Mouse (Mus musculus) mouse trophoblast stem cell (cell line): ENCODE results near the gene Slc9a5.

Experiments
- in situ Hi-C, 2 experiments: fragments of 300-500 bp; cut with MseI, MboI; formaldehyde crosslinking; loops; 2 replicates in 1 of 2; 3 replicates in 1 of 2; pipeline ENCODE4 v1.15.1; 2025

Gene Slc9a5

DNA sequence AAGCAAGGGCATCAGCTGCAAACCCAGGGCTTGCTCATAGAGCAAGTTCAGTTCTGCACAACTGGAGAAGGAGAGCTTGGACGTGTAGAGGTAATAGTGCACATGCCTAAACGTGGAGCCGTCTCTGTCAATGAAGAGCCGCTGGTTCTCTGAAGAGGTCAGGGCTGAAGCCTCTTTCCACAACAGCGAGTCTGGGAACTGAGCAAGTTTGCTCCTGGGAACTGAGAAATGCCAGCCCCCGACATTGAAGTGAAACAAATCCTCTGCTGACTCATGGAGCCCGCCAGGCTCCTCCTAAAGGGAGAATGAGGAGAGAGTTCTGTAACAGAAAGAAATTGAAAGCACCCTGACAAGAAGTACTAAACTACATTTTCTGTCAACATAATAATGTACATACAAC is 59.7 kb downstream of the Slc9a5 start:
- in situ Hi-C loops = no loop called here

DNA sequence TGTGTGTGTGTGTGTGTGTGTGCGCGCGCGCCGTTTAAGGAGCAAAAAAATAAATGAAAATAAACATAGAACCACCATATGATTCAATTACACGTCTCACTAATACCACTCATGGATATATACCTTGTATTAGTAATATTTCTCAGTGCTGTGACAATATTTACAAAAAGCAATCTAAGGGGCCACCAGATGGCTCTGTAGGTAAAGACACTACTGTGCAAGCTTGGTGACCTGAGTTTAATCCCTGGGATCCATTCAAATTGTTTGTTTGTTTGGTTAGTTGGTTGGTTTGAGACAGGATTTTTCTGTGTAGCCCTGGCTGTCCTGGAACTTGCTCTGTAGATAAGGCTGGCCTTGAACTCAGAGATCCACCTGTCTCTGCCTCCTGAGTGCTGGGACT is 61.3 kb downstream of the Slc9a5 start:
- in situ Hi-C loops = no loop called here

DNA sequence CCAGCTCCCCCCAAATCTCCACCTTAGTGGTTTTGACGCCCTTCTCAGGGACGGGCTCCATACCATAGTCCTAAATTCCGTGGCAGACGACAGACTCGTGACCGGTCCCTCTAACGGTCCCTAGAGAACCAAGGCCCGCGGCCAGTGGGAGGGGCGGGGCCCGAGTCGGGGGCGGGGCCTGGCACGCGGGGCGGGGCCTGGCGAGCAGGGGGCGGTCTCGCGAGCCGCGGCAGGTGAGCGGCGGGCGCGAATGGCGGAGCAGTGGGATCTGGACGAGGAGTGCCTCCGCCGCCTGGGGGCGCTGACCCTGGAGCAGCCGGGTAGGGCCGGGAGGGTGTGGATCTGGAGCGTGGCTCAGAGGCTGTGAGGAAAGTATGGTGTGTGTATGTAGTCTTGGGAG is 64.7 kb downstream of the Slc9a5 start, which contains the start of the genes Kctd19 and Lrrc36:
Gene Kctd19, minus strand, starts transcription at position 112 of the 400 bp plus-strand sequence.
Gene Lrrc36, plus strand, starts transcription at position 181 of the 400 bp plus-strand sequence.
- in situ Hi-C loops = no loop called here

DNA sequence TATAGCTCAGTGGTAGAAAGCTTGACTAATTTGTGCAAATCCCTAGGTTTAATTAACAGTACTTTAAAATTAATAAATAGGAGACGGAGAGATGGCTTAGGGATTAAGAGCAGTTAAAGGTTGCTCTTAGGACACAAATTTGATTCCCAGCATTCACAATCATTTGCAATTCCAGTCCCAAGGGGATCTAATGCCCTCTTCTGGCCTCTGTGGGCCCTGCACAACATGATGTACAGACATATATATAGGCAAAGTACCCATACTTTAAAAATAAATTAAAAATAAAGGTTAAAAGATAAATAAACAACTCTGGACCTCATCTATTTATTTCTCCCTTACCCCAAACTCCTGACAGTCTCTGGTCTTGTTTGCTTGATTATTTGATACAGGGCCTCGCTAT is 70.3 kb downstream of the Slc9a5 start:
- in situ Hi-C loops = no loop called here
